Mouse (Mus musculus): ENCODE results near the gene Lrrc46.

GRCm38 (mm10) chr11:97045861-97046260, 4.7 kb upstream of the Lrrc46 start:
- TF ChIP-seq CTCF (IDR thresholded peaks at IDR 0.05; ENCODE audit: control insufficient read depth, insufficient read depth, insufficient replicate concordance, low read depth, low read length) (no peak), POLR2A (IDR thresholded peaks at IDR 0.05; ENCODE audit: control insufficient read depth, low read depth, low read length) (no peak)

Measured in testis, adult 2 months (tissue).